Mouse (Mus musculus) liver, postnatal 0 days (tissue): ENCODE measurements at regions not wholly inside any gene's neighbourhood (a gene's known extent, or its start where the extent isn't known, plus 50 kb on each side); places are given as distances from the start of the nearest gene placed in this dataset.

ENCODE experiments used
- ATAC-seq: fragments of 200-750 bp; cut with Nextera tagmentation; 2 replicates; pipeline ENCODE4 v1.8.0; 2017; ENCODE audit warnings: mild to moderate bottlenecking, moderate library complexity
- DNase-seq: peaks from one replicate; pipeline ENCODE4 v3.0.0-alpha.2; 2016
- H3K27ac ChIP-seq: fragments of 300-500 bp; sonication (generic); 2 replicates; pipeline ENCODE4 v1.5.1; 2014; ENCODE audit warnings: antibody characterized with exemption, moderate library complexity, mild to moderate bottlenecking, low read depth
- H3K27me3 ChIP-seq: fragments of 300-500 bp; sonication (generic); 2 replicates; pipeline ENCODE4 v1.6.1; 2014; ENCODE audit warnings: low read length, control low read depth, mixed read lengths; ENCODE audit not compliant: insufficient read depth
- H3K36me3 ChIP-seq: fragments of 300-500 bp; sonication (generic); replicated peaks from 2 replicates; pipeline ENCODE4 v1.6.1; 2014; ENCODE audit warnings: mild to moderate bottlenecking, control low read depth, low read length, moderate library complexity, mixed read lengths; ENCODE audit not compliant: insufficient read depth
- H3K4me1 ChIP-seq: fragments of 300-500 bp; sonication (generic); 2 replicates; pipeline ENCODE4 v1.6.1; 2014; ENCODE audit warnings: antibody characterized with exemption, mild to moderate bottlenecking, control low read depth; ENCODE audit not compliant: insufficient read depth
- H3K4me2 ChIP-seq: fragments of 300-500 bp; sonication (generic); 2 replicates; pipeline ENCODE4 v1.6.1; 2014; ENCODE audit warnings: low read depth, mild to moderate bottlenecking, low read length, moderate library complexity, mixed read lengths
- H3K4me3 ChIP-seq: fragments of 300-500 bp; sonication (generic); 2 replicates; pipeline ENCODE4 v1.5.1; 2014; ENCODE audit warnings: low read depth, low read length
- H3K9ac ChIP-seq: fragments of 300-500 bp; sonication (generic); replicated peaks from 2 replicates; pipeline ENCODE4 v1.6.1; 2014; ENCODE audit warnings: mild to moderate bottlenecking, moderate library complexity
- H3K9me3 ChIP-seq: fragments of 300-500 bp; sonication (generic); 2 replicates; pipeline ENCODE4 v1.6.1; 2016; ENCODE audit warnings: mild to moderate bottlenecking, control low read depth, low read length, mixed read lengths
- CTCF ChIP-seq: sonication (generic); IDR thresholded peaks from 2 replicates; pipeline ENCODE4 v1.5.1; 2016; ENCODE audit warnings: antibody characterized with exemption, low read depth
- EP300 ChIP-seq: IDR thresholded peaks from 2 replicates; pipeline ENCODE4 v1.6.1; 2016; ENCODE audit warnings: antibody characterized with exemption, low read depth, mild to moderate bottlenecking
- WGBS: fragments of 180-500 bp; shearing (Covaris S2); extraction: QIAGEN DNeasy Blood & Tissue Kit; methylation state at CpG from one replicate; pipeline ENCODE4 v1.1.7; 2014; ENCODE audit not compliant: insufficient replicate concordance; 5-methylcytosine and 5-hydroxymethylcytosine counted together

GRCm38 (mm10) chr4:131346727-131347126, 402.5 kb downstream of the Matn1 start:
- no peak for DNase-seq
- H3K36me3 ChIP-seq: no peaks in the 10 kb centered on the region
- no peak overlapping the region for H3K9ac ChIP-seq
- TF ChIP-seq EP300: no peak
- TF ChIP-seq CTCF: no peak
- H3K27ac ChIP-seq: no peak overlapping the region
- ATAC-seq: no peak
- no peak overlapping the region for H3K4me2 ChIP-seq
- no peaks in the 10 kb centered on the region for H3K27me3 ChIP-seq
- H3K4me3 ChIP-seq: no peak overlapping the region
- no peaks in the 10 kb centered on the region for H3K4me1 ChIP-seq
- no peaks in the 10 kb centered on the region for H3K9me3 ChIP-seq
- WGBS: 36% methylated on average over 3 of the region's 3 CpGs

- H3K36me3 ChIP-seq: no peaks in the 10 kb centered on the region
- H3K27me3 ChIP-seq: no peaks in the 10 kb centered on the region
- WGBS: 53% methylated on average over 7 of the region's 7 CpGs
- no peak overlapping the region for H3K27ac ChIP-seq
- ATAC-seq (no peak), DNase-seq (no peak)
- no peak overlapping the region for H3K4me3 ChIP-seq
- no peaks in the 10 kb centered on the region for H3K9me3 ChIP-seq
- TF ChIP-seq CTCF (no peak), EP300 (no peak)
- H3K9ac ChIP-seq: no peak overlapping the region
- H3K4me2 ChIP-seq: no peak overlapping the region
- H3K4me1 ChIP-seq: no peaks in the 10 kb centered on the region
Measured at GRCm38 (mm10) chr4:131350268-131350667, 406.1 kb downstream of the Matn1 start.

GRCm38 (mm10) chr4:131354908-131355307, 410.7 kb downstream of the Matn1 start:
- DNase-seq: no peak
- TF ChIP-seq CTCF (no peak), EP300 (no peak)
- H3K9me3 ChIP-seq: no peaks in the 10 kb centered on the region
- WGBS: 82% methylated on average over 3 of the region's 3 CpGs
- no peak overlapping the region for H3K27ac ChIP-seq
- H3K27me3 ChIP-seq: no peaks in the 10 kb centered on the region
- H3K4me2 ChIP-seq: no peak overlapping the region
- H3K4me1 ChIP-seq: no peaks in the 10 kb centered on the region
- no peaks in the 10 kb centered on the region for H3K36me3 ChIP-seq
- H3K9ac ChIP-seq: no peak overlapping the region
- ATAC-seq: no peak
- H3K4me3 ChIP-seq: no peak overlapping the region

- ATAC-seq: no peak
- 75% methylated on average over 12 of the region's 12 CpGs for WGBS
Measured at GRCm38 (mm10) chr4:131355526-131355991, 411.4 kb downstream of the Matn1 start.

GRCm38 (mm10) chr4:131356316-131356715, 412.1 kb downstream of the Matn1 start:
- Histone ChIP-seq H3K27ac (no peak overlapping the region), H3K27me3 (no peaks in the 10 kb centered on the region), H3K36me3 (no peaks in the 10 kb centered on the region), H3K4me1 (no peaks in the 10 kb centered on the region), H3K9me3 (no peaks in the 10 kb centered on the region), H3K9ac (no peak overlapping the region), H3K4me2 (no peak overlapping the region), H3K4me3 (no peak overlapping the region)
- WGBS: 85% methylated on average over 12 of the region's 12 CpGs
- no peak for ATAC-seq
- TF ChIP-seq CTCF (no peak), EP300 (no peak)
- DNase-seq: no peak

More at GRCm38 (mm10) chr4:131355526-131355991, 411.4 kb downstream of the Matn1 start:
- no peaks in the 10 kb centered on the region for H3K9me3 ChIP-seq
- no peaks in the 10 kb centered on the region for H3K27me3 ChIP-seq
- H3K27ac ChIP-seq: no peak overlapping the region
- no peaks in the 10 kb centered on the region for H3K36me3 ChIP-seq
- no peak for TF ChIP-seq EP300
- no peak for TF ChIP-seq CTCF
- H3K4me2 ChIP-seq: no peak overlapping the region
- no peak for DNase-seq
- H3K9ac ChIP-seq: no peak overlapping the region
- no peak overlapping the region for H3K4me3 ChIP-seq
- H3K4me1 ChIP-seq: no peaks in the 10 kb centered on the region

- no peak overlapping the region for H3K27ac ChIP-seq
- H3K9ac ChIP-seq: no peak overlapping the region
- TF ChIP-seq CTCF (no peak), EP300 (no peak)
- H3K9me3 ChIP-seq: no peaks in the 10 kb centered on the region
- H3K4me1 ChIP-seq: no peaks in the 10 kb centered on the region
- no peak overlapping the region for H3K4me3 ChIP-seq
- DNase-seq: no peak
- 48% methylated on average over 1 of the region's 1 CpGs for WGBS
- ATAC-seq: no peak
- no peak overlapping the region for H3K4me2 ChIP-seq
- H3K36me3 ChIP-seq: no peaks in the 10 kb centered on the region
- H3K27me3 ChIP-seq: no peaks in the 10 kb centered on the region
Measured at GRCm38 (mm10) chr4:131363030-131363429, 418.8 kb downstream of the Matn1 start.

GRCm38 (mm10) chr4:131364671-131365252, 420.6 kb downstream of the Matn1 start:
- H3K27me3 ChIP-seq: no peaks in the 10 kb centered on the region
- H3K4me2 ChIP-seq: no peak overlapping the region
- no peaks in the 10 kb centered on the region for H3K9me3 ChIP-seq
- 26% methylated on average over 6 of the region's 6 CpGs for WGBS
- no peaks in the 10 kb centered on the region for H3K36me3 ChIP-seq
- no peak overlapping the region for H3K27ac ChIP-seq
- H3K4me1 ChIP-seq: no peaks in the 10 kb centered on the region
- no peak overlapping the region for H3K9ac ChIP-seq
- TF ChIP-seq CTCF (peak; percentile 56), EP300 (no peak)
- no peak for ATAC-seq
- peak; percentile 42 for DNase-seq
- H3K4me3 ChIP-seq: no peak overlapping the region
